Mouse (Mus musculus) cortical plate, adult 2 months (tissue): ENCODE measurements around the gene Pnrc2. TPM values are rescaled to one million over a fixed set of nuclear protein-coding genes. Genes with fewer than 3 reads are reported as not detected.
A peak's percentile ranks its signal among the peaks of the same experiment; 100 is the strongest.

Experiments
- H3K27ac ChIP-seq: fragments of 200-500 bp; 2 replicates; pipeline ENCODE4 v1.5.1; 2012; ENCODE audit warnings: low read length, control low read depth, inconsistent platforms; ENCODE audit not compliant: insufficient read depth
- H3K4me1 ChIP-seq: fragments of 200-500 bp; 2 replicates; pipeline ENCODE4 v1.6.1; 2011; ENCODE audit warnings: low read length; ENCODE audit not compliant: control insufficient read depth, insufficient read depth
- H3K4me3 ChIP-seq: fragments of 200-500 bp; 2 replicates; pipeline ENCODE4 v1.5.1; 2011; ENCODE audit warnings: mild to moderate bottlenecking, low read length, control low read depth; ENCODE audit not compliant: insufficient read depth
- CTCF ChIP-seq: fragments of 200-500 bp; IDR thresholded peaks from 2 replicates; pipeline ENCODE4 v1.5.1; 2011; ENCODE audit warnings: mild to moderate bottlenecking, control low read depth, low read length; ENCODE audit not compliant: insufficient read depth; ENCODE audit errors: extremely low read depth
- POLR2A ChIP-seq: fragments of 200-500 bp; IDR thresholded peaks from 2 replicates; pipeline ENCODE4 v1.6.1; 2011; ENCODE audit warnings: mild to moderate bottlenecking, low read length, control low read depth; ENCODE audit not compliant: insufficient read depth; ENCODE audit errors: extremely low read depth
- polyA plus RNA-seq: library from polyadenylated mRNA; depleted of rRNA; stranded (reverse); fragments of >200 nt; gene quantifications from 2 replicates; pipeline ENCODE4 v1.2.3, GENCODE M21; 2012; rRNA removed

Gene Pnrc2
- polyA plus RNA-seq: 55.4 and 61.0 TPM in 2 replicates

DNA sequence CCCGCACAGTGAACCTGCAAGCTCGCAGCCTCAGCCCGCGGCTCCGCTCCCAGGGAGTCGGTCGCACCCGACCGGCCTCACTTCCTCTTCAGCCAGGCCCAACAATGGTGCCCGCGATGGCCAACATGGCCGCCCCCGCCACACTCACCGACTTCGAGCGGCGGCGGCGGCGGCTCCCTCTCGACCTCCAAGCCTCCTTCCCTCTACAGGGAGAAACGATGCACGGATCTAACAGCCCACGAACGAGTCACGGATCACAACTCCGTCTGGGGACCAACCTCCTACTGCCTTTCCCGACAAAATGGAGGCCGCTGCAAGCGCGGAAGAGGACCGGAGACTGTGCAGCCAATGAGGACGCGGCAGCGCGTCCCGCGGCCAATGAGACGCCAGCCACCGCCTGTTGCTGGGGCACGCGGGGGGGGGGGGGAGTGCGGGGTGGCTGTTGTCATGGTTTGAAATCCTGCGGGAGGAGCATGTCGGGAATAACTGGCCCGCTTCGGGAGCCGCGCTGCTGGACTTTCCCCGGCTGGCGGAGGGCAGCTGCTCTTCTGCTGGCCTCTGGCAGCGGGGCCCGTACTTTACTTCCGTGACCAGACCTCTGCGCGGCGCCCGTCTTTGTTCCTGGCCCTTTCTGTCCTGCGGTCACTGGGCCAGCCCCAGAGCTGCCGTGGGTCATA is at the start of gene Pnrc2:
TSS of gene Pnrc2 (minus strand) at position 325 of the 677 bp plus-strand sequence.
- Histone ChIP-seq H3K4me3 (peak within 1 kb of the TSS; percentile 56), H3K27ac (peak within 1 kb of the TSS; percentile 99), H3K4me1 (peaks cover 15% of the 10 kb centered on the region)
- peak; percentile 96 for TF ChIP-seq POLR2A
- no peak for TF ChIP-seq CTCF

DNA sequence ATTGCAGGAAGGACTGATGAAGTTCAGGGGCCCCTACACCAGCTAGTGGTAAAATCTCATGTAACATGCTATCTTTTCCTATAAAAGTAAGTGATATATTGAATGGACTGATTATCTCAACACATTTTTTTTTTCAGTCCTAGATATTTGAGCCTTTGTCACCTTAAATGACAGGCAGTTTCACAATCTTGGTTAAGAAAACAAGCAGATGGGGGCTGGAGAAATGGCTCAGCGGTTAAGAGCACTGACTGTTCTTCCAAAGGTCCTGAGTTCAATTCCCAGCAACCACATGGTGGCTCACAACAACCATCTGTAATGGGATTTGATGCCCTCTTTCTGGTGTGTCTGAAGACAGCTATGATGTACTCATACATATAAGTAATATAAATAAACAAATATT is 48.5 kb upstream of the Pnrc2 start:
- no peak overlapping the region for H3K4me3 ChIP-seq
- no peak overlapping the region for H3K27ac ChIP-seq

DNA sequence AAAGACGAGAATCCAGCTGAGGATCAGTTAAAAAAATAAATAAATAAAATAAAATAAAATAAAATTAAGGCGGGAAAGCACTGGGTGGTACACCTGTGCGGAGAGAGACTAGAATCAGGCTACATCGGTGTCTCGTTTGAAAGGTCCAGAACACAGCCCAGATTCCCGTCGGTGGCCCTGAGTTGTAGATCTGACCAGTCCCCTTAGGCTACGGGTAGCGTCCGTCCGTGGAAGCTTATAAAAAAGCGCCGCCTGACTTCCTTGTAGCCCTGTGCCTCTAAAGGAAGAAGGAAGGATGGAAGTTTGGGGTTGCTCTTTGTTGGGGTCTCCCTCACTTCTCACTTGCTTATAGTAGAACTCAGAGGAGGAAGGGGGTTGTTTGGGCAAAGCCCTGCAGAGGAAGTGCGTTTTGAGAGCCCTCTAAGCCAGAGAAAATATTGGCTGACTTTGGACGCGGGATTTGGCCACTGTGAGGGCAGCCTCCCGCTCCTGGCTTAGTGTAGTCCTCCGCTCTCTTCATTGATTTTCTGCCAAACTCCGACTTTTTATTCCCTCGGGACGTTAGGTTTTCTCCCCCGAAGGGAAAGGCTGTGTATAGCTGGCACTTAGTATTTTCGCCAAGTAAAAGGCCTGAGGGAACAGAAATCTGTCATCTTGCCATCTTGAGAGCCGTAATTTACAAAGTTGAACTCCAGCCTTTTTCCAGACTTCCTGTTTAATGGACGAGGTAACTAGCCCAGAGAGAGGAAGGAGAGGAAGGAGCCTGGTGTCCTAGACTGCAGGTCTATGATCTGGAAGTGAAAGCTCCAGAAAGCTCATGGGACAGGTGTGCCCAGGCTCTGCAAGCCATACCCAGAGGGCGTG is 47.8 kb upstream of the Pnrc2 start:
- no peak for TF ChIP-seq POLR2A
- TF ChIP-seq CTCF: no peak
- no peak overlapping the region for H3K27ac ChIP-seq
- H3K4me1 ChIP-seq: no peaks in the 10 kb centered on the region; the same call in 1 of the 2 replicates
- peak overlapping the region; percentile 58 for H3K4me3 ChIP-seq

More for the DNA sequence above, 48.5 kb upstream of the Pnrc2 start:
- TF ChIP-seq POLR2A (no peak), CTCF (no peak)
- no peaks in the 10 kb centered on the region; the same call in 1 of the 2 replicates for H3K4me1 ChIP-seq

DNA sequence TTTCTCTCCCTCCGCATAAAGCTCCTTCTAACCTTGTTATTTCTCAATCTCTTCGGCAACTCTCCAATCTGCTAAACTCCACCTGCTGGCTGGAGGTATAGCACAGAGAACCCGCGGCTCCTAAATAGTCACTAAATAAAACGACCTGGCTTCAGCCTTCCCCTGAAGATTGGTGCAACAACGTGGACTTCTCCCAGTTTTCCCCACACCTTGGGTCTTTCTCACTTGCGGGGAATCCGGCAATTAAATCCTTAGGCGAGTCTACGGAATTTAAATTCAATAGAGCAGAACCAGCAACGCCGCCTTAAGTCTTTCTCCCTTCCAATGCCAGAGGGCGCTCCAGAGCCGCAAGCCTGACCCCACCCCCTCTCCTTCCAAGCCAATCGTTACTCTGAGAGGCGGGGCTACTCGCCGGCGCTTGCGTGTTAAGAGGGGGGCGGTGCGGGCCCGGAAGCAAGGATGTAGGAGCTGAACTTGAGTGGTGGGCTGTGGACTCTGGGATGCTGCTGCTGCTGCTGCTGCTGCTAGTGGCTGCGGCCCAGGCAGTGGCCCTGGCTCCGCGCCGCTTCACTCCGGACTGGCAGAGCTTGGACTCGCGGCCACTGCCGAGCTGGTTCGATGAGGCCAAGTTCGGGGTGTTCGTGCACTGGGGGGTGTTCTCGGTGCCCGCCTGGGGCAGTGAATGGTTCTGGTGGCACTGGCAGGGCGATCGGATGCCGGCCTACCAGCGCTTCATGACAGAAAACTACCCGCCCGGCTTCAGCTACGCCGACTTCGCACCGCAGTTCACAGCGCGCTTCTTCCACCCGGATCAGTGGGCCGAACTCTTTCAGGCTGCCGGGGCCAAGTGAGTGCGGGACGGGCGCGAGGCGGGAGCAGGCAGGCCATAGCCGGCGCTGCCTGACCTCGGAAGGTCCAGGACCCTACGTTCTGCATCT is 46.9 kb upstream of the Pnrc2 start, which contains the start of gene Fuca1:
TSS of gene Fuca1 (plus strand) at position 432 of the 938 bp plus-strand sequence.
- H3K4me1 ChIP-seq: no peaks in the 10 kb centered on the region; the same call in 1 of the 2 replicates
- peak; percentile 63; the same call in 1 of the 2 replicates for TF ChIP-seq POLR2A
- peak; percentile 55 for TF ChIP-seq CTCF
- no peak within 1 kb of the TSS for H3K27ac ChIP-seq
- peak within 1 kb of the TSS; percentile 58 for H3K4me3 ChIP-seq

- TF ChIP-seq CTCF (no peak), POLR2A (no peak)
- Histone ChIP-seq H3K27ac (no peak overlapping the region), H3K4me3 (no peak overlapping the region), H3K4me1 (no peaks in the 10 kb centered on the region; the same call in 1 of the 2 replicates)
Measured at GRCm38 (mm10) chr4:135919280-135919639, 45.6 kb upstream of the Pnrc2 start.

DNA sequence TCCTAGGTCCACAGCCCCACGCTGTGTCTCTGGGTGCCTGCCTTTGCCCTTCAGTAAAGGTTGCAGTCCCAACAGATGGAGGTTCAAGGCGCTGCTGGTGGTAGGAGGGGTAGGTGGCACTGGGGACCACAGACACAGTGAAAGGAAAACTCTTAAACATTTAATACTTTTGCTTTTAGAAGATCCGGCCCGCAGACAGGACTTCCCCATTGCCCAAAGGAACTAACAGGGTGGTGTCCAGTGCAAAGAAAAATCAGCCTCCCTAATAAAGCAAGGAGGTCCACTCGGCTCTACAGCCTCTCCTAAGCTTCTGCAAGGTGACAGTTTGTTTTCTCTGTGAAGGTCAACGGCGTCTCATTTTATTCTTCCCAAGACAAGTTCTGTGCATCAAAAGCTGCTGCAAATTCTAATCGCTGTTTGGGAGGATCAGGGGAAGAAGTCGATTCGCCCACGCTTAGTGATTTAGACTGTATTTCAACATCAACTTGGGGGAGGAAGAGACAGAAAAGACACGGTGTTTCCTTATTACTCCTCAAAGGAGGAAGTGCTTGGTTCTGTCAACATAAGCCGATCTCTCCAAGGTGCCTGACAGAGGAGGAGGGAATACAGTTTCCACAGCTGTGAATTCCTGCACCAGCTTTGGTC is 45.1 kb upstream of the Pnrc2 start:
- no peak overlapping the region for H3K27ac ChIP-seq
- no peak for TF ChIP-seq CTCF
- TF ChIP-seq POLR2A: no peak
- no peaks in the 10 kb centered on the region; the same call in 1 of the 2 replicates for H3K4me1 ChIP-seq
- H3K4me3 ChIP-seq: no peak overlapping the region

- Histone ChIP-seq H3K4me1 (no peaks in the 10 kb centered on the region), H3K27ac (no peak overlapping the region), H3K4me3 (no peak overlapping the region)
- TF ChIP-seq CTCF (no peak), POLR2A (no peak)
Measured at GRCm38 (mm10) chr4:135913433-135913832, 39.8 kb upstream of the Pnrc2 start.

- Histone ChIP-seq H3K4me1 (no peaks in the 10 kb centered on the region), H3K4me3 (no peak overlapping the region), H3K27ac (no peak overlapping the region)
- no peak for TF ChIP-seq POLR2A
- TF ChIP-seq CTCF: no peak
Measured at GRCm38 (mm10) chr4:135912835-135913234, 39.2 kb upstream of the Pnrc2 start.
